Mouse (Mus musculus) embryonic facial prominence, embryonic 14.5 days (tissue): ENCODE results near the gene Slc16a9. TPM values are rescaled to one million over a fixed set of nuclear protein-coding genes. Genes with fewer than 3 reads are reported as not detected.
"Not testable (repeated sequence)": the region's sequence is repeated elsewhere in the genome, so short reads cannot be mapped to it uniquely, and the experiment has no call there.

Experiments
- ATAC-seq: fragments of 200-750 bp; cut with Nextera tagmentation; 2 replicates; pipeline ENCODE4 v1.8.0; 2017; ENCODE audit warnings: low read depth, moderate number of reproducible peaks, moderate TSS enrichment
- DNase-seq: peaks from one replicate; pipeline ENCODE4 v3.0.0-alpha.2; 2015; ENCODE audit warnings: low spot score
- H3K27ac ChIP-seq: fragments of 300-500 bp; sonication (generic); replicated peaks from 2 replicates; pipeline ENCODE4 v1.5.1; 2014; ENCODE audit warnings: low read depth, mild to moderate bottlenecking, low read length, moderate library complexity
- H3K27me3 ChIP-seq: fragments of 300-500 bp; sonication (generic); replicated peaks from 2 replicates; pipeline ENCODE4 v1.6.1; 2014; ENCODE audit warnings: low read length; ENCODE audit not compliant: control insufficient read depth, insufficient read depth
- H3K36me3 ChIP-seq: fragments of 300-500 bp; sonication (generic); 2 replicates; pipeline ENCODE4 v1.6.1; 2014; ENCODE audit warnings: low read length, mixed read lengths; ENCODE audit not compliant: control insufficient read depth, insufficient read depth
- H3K4me1 ChIP-seq: fragments of 300-500 bp; sonication (generic); 2 replicates; pipeline ENCODE4 v1.6.1; 2014; ENCODE audit warnings: antibody characterized with exemption, low read length; ENCODE audit not compliant: control insufficient read depth, insufficient read depth
- H3K4me2 ChIP-seq: fragments of 300-500 bp; sonication (generic); 2 replicates; pipeline ENCODE4 v1.6.1; 2014; ENCODE audit warnings: low read depth, mild to moderate bottlenecking, low read length, moderate library complexity, mixed read lengths
- H3K4me3 ChIP-seq: fragments of 300-500 bp; sonication (generic); 2 replicates; pipeline ENCODE4 v1.5.1; 2014; ENCODE audit warnings: low read depth, mild to moderate bottlenecking, low read length
- H3K9ac ChIP-seq: fragments of 300-500 bp; sonication (generic); 2 replicates; pipeline ENCODE4 v1.6.1; 2014; ENCODE audit warnings: low read depth, mild to moderate bottlenecking, low read length, moderate library complexity, mixed read lengths
- H3K9me3 ChIP-seq: fragments of 300-500 bp; sonication (generic); 2 replicates; pipeline ENCODE4 v1.6.1; 2016; ENCODE audit warnings: low read length; ENCODE audit not compliant: control insufficient read depth
- WGBS: fragments of 180-500 bp; shearing (Covaris S2); extraction: QIAGEN DNeasy Blood & Tissue Kit; methylation state at CpG from one replicate; pipeline ENCODE4 v1.1.7; 2014; 5-methylcytosine and 5-hydroxymethylcytosine counted together
- polyA plus RNA-seq: library from polyadenylated mRNA; unstranded; fragments of >200 nt; fragmentation: Nextera tagmentation; extraction: Ambion mirVana; gene quantifications from 2 replicates; pipeline ENCODE4 v1.2.1, GENCODE M21; 2014

Gene Slc16a9
- polyA plus RNA-seq, 1 experiment from 2014 or later, result 6.2 TPM

GRCm38 (mm10) chr10:70200889-70201500, 43.9 kb upstream of the Slc16a9 start:
- no peak overlapping the region for H3K4me2 ChIP-seq
- no peaks in the 10 kb centered on the region for H3K27me3 ChIP-seq
- no peak overlapping the region for H3K9ac ChIP-seq
- H3K4me3 ChIP-seq, result no peak overlapping the region
- ATAC-seq (no peak), DNase-seq (no peak)
- no peaks in the 10 kb centered on the region for H3K9me3 ChIP-seq
- no peaks in the 10 kb centered on the region for H3K36me3 ChIP-seq
- peaks cover 1% of the 10 kb centered on the region; the same call in 1 of the 2 replicates for H3K4me1 ChIP-seq
- WGBS, result 40% methylated on average over 12 of the region's 12 CpGs
- no peak overlapping the region for H3K27ac ChIP-seq

- H3K9me3 ChIP-seq, result no peaks in the 10 kb centered on the region
- H3K4me2 ChIP-seq, result peak within 1 kb of the TSS; percentile 21; the same call in 1 of the 2 replicates
- 0 out of 2 replicates have a peak within 1 kb of the TSS, but pooled peaks have one; percentile 38 for H3K9ac ChIP-seq
- ATAC-seq (peak; percentile 76), DNase-seq (peak; percentile 86)
- peak within 1 kb of the TSS; percentile 69 for H3K27ac ChIP-seq
- peak within 1 kb of the TSS; percentile 10 for H3K4me3 ChIP-seq
- WGBS, result 33% methylated on average over 17 of the region's 17 CpGs
- no peaks in the 10 kb centered on the region for H3K36me3 ChIP-seq
- no peaks in the 10 kb centered on the region; the same call in 1 of the 2 replicates for H3K4me1 ChIP-seq
- H3K27me3 ChIP-seq, result no peaks in the 10 kb centered on the region
Measured at GRCm38 (mm10) chr10:70204505-70205399, 40.1 kb upstream of the Slc16a9 start, which contains the start of gene Mrln. Gene Mrln (plus strand): TSS chr10:70204664.

- H3K9me3 ChIP-seq, result no peaks in the 10 kb centered on the region
- no peaks in the 10 kb centered on the region for H3K27me3 ChIP-seq
- 79% methylated on average over 9 of the region's 9 CpGs for WGBS
- ATAC-seq (no peak), DNase-seq (no peak)
- no peak overlapping the region for H3K4me3 ChIP-seq
- H3K4me2 ChIP-seq, result no peak overlapping the region
- H3K36me3 ChIP-seq, result no peaks in the 10 kb centered on the region
- H3K4me1 ChIP-seq, result no peaks in the 10 kb centered on the region
- no peak overlapping the region for H3K27ac ChIP-seq
- H3K9ac ChIP-seq, result no peak overlapping the region
Measured at GRCm38 (mm10) chr10:70211281-70211680, 33.6 kb upstream of the Slc16a9 start.

GRCm38 (mm10) chr10:70220971-70221370, 23.9 kb upstream of the Slc16a9 start:
- Histone ChIP-seq H3K4me1 (no peaks in the 10 kb centered on the region), H3K4me3 (no peak overlapping the region), H3K27ac (no peak overlapping the region), H3K36me3 (no peaks in the 10 kb centered on the region), H3K4me2 (no peak overlapping the region), H3K9me3 (no peaks in the 10 kb centered on the region), H3K27me3 (no peaks in the 10 kb centered on the region), H3K9ac (no peak overlapping the region)
- DNase-seq (no peak), ATAC-seq (no peak)
- 63% methylated on average over 5 of the region's 5 CpGs for WGBS

- H3K4me3 ChIP-seq, H3K9me3 ChIP-seq, ATAC-seq, H3K9ac ChIP-seq, H3K27me3 ChIP-seq, H3K4me1 ChIP-seq, H3K4me2 ChIP-seq, H3K36me3 ChIP-seq, DNase-seq, H3K27ac ChIP-seq: not testable (repeated sequence)
- 93% methylated on average over 8 of the region's 8 CpGs for WGBS
Measured at GRCm38 (mm10) chr10:70222231-70222630, 22.7 kb upstream of the Slc16a9 start.

GRCm38 (mm10) chr10:70224571-70224970, 20.3 kb upstream of the Slc16a9 start:
- H3K4me3 ChIP-seq, result no peak overlapping the region
- no peak overlapping the region for H3K4me2 ChIP-seq
- ATAC-seq, result no peak
- no peaks in the 10 kb centered on the region for H3K36me3 ChIP-seq
- H3K27ac ChIP-seq, result no peak overlapping the region
- H3K9ac ChIP-seq, result no peak overlapping the region
- no peaks in the 10 kb centered on the region for H3K9me3 ChIP-seq
- no peaks in the 10 kb centered on the region for H3K27me3 ChIP-seq
- 88% methylated on average over 6 of the region's 6 CpGs for WGBS
- DNase-seq, result no peak
- no peaks in the 10 kb centered on the region for H3K4me1 ChIP-seq

GRCm38 (mm10) chr10:70225760-70226159, 19.1 kb upstream of the Slc16a9 start:
- H3K27ac ChIP-seq, result no peak overlapping the region
- H3K9me3 ChIP-seq, result no peaks in the 10 kb centered on the region
- no peaks in the 10 kb centered on the region for H3K27me3 ChIP-seq

GRCm38 (mm10) chr10:70226608-70227007, 18.3 kb upstream of the Slc16a9 start:
- Histone ChIP-seq H3K4me2 (no peak overlapping the region), H3K9me3 (no peaks in the 10 kb centered on the region), H3K9ac (no peak overlapping the region), H3K36me3 (no peaks in the 10 kb centered on the region), H3K27me3 (no peaks in the 10 kb centered on the region), H3K4me1 (no peaks in the 10 kb centered on the region), H3K4me3 (no peak overlapping the region), H3K27ac (no peak overlapping the region)
- DNase-seq (no peak), ATAC-seq (no peak)

More at GRCm38 (mm10) chr10:70225760-70226159, 19.1 kb upstream of the Slc16a9 start:
- WGBS, result 69% methylated on average over 6 of the region's 6 CpGs
- DNase-seq (peak; percentile 53), ATAC-seq (no peak)
- H3K9ac ChIP-seq, result no peak overlapping the region
- no peaks in the 10 kb centered on the region for H3K4me1 ChIP-seq
- no peaks in the 10 kb centered on the region for H3K36me3 ChIP-seq
- H3K4me3 ChIP-seq, result no peak overlapping the region
- H3K4me2 ChIP-seq, result no peak overlapping the region
